Mouse (Mus musculus) thymus, adult 2 months (tissue): ENCODE measurements around the gene Kti12. TPM values are rescaled to one million over a fixed set of nuclear protein-coding genes. Genes with fewer than 3 reads are reported as not detected.
A peak's percentile ranks its signal among the peaks of the same experiment; 100 is the strongest.

Experiments used
- DNase-seq: peaks from one replicate; pipeline ENCODE4 v3.0.0; 2021
- H3K27ac ChIP-seq: fragments of 200-500 bp; 2 replicates; pipeline ENCODE4 v1.5.1; 2012; ENCODE audit warnings: low read length, control low read depth; ENCODE audit not compliant: control insufficient read depth, insufficient read depth
- H3K27me3 ChIP-seq: fragments of 200-500 bp; 2 replicates; pipeline ENCODE4 v1.6.1; 2012; ENCODE audit warnings: mild to moderate bottlenecking, low read length, moderate library complexity, mixed read lengths; ENCODE audit not compliant: control insufficient read depth, insufficient read depth
- H3K36me3 ChIP-seq: fragments of 200-500 bp; 2 replicates; pipeline ENCODE4 v1.6.1; 2012; ENCODE audit warnings: mild to moderate bottlenecking, low read length, moderate library complexity; ENCODE audit not compliant: control insufficient read depth, insufficient read depth
- H3K4me1 ChIP-seq: fragments of 200-500 bp; replicated peaks from 2 replicates; pipeline ENCODE4 v1.6.1; 2012; ENCODE audit warnings: low read length; ENCODE audit not compliant: control insufficient read depth, insufficient read depth
- H3K4me3 ChIP-seq: fragments of 200-500 bp; 2 replicates; pipeline ENCODE4 v1.5.1; 2012; ENCODE audit warnings: mild to moderate bottlenecking, low read length, control low read depth, moderate library complexity; ENCODE audit not compliant: control insufficient read depth, insufficient read depth
- CTCF ChIP-seq: fragments of 200-500 bp; IDR thresholded peaks from 2 replicates; pipeline ENCODE4 v1.5.1; 2012; ENCODE audit warnings: mild to moderate bottlenecking, control low read depth, low read length, moderate library complexity, borderline replicate concordance; ENCODE audit not compliant: control insufficient read depth, poor library complexity, insufficient read depth; ENCODE audit errors: extremely low read depth
- POLR2A ChIP-seq: fragments of 200-500 bp; IDR thresholded peaks from 2 replicates; pipeline ENCODE4 v1.6.1; 2012; ENCODE audit warnings: mild to moderate bottlenecking, low read length, control low read depth, moderate library complexity; ENCODE audit not compliant: control insufficient read depth, poor library complexity, insufficient read depth; ENCODE audit errors: extremely low read depth
- WGBS: fragments of 180-500 bp; shearing (Covaris S2); methylation state at CpG from one replicate; pipeline ENCODE4 v1.1.7; 2018; 5-methylcytosine and 5-hydroxymethylcytosine counted together
- polyA plus RNA-seq: library from polyadenylated mRNA; depleted of rRNA; stranded (reverse); fragments of >200 nt; gene quantifications from 2 replicates; pipeline ENCODE4 v1.2.3, GENCODE M21; 2012

Kti12 gene
- polyA plus RNA-seq, 1 experiment = 72.6 TPM

DNA sequence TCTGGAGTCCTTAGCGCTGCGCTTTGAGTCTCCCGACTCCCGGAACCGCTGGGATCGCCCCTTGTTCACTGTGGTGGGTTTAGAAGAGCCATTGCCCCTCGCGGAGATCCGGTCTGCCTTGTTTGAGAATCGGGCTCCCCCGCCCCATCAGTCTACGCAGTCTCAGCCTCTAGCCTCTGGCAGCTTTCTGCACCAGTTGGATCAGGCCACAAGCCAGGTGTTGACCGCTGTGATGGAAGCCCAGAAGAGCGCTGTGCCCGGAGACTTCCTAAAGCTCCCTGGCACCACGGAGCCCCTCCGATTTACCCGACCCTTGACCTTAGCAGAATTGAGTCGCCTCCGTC lies 892 bp downstream of the Kti12 start, which contains the start of gene A730015C16Rik:
TSS of gene A730015C16Rik (minus strand) at position 115 of the 344 bp plus-strand sequence.
- WGBS = 9% methylated on average over 20 of the region's 20 CpGs
- H3K27me3 ChIP-seq = no peaks in the 10 kb centered on the region
- no peaks in the 10 kb centered on the region for H3K36me3 ChIP-seq
- peaks cover 6% of the 10 kb centered on the region for H3K4me1 ChIP-seq
- DNase-seq = peak; percentile 25
- TF ChIP-seq POLR2A (no peak), CTCF (peak; percentile 1; the same call in 1 of the 2 replicates)
- no peak within 1 kb of the TSS; the same call in 1 of the 2 replicates for H3K27ac ChIP-seq
- peak within 1 kb of the TSS; percentile 99 for H3K4me3 ChIP-seq

GRCm38 (mm10) chr4:108866806-108867205 lies 19.2 kb downstream of the Kti12 start:
- H3K36me3 ChIP-seq = peaks cover 4% of the 10 kb centered on the region; the same call in 1 of the 2 replicates
- TF ChIP-seq CTCF (no peak), POLR2A (no peak)
- H3K27me3 ChIP-seq = no peaks in the 10 kb centered on the region
- 94% methylated on average over 7 of the region's 7 CpGs for WGBS
- no peaks in the 10 kb centered on the region for H3K4me1 ChIP-seq
- no peak overlapping the region for H3K27ac ChIP-seq
- DNase-seq = no peak
- no peak overlapping the region for H3K4me3 ChIP-seq

DNA sequence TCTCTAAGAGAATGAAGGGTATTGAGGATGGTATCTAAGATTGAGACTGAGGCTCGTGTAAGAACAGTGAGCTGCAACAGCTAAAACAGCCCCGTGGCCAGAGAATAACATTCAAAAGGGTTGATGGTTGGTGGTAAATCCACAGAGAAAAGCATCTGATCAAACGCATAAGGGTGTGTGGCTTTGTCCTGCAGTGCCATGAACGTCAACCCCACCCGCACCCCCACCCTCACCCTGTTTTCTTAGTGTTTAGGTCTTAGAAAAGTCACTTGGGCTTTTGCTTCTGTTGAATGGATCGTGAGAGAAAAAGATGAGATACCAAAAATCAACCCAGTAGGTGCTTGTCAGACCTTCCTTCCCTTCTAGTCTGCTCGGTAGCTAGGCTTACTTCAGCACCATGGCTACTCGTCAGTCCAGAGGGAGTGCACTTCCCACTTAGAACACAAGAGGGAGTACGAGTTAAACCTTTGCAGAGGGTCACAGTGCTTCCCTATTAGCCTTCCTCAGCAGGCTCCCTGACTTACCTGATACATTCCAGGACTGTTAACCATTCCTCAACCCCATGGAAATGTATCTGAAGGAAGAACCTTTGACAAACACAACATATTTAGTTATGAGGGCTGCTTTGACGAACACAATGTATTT lies 22.3 kb downstream of the Kti12 start:
- no peak overlapping the region for H3K4me3 ChIP-seq
- TF ChIP-seq CTCF (no peak), POLR2A (no peak)
- no peaks in the 10 kb centered on the region for H3K36me3 ChIP-seq
- no peaks in the 10 kb centered on the region for H3K4me1 ChIP-seq
- no peaks in the 10 kb centered on the region for H3K27me3 ChIP-seq
- peak; percentile 75 for DNase-seq
- WGBS = 45% methylated on average over 10 of the region's 10 CpGs
- H3K27ac ChIP-seq = no peak overlapping the region

DNA sequence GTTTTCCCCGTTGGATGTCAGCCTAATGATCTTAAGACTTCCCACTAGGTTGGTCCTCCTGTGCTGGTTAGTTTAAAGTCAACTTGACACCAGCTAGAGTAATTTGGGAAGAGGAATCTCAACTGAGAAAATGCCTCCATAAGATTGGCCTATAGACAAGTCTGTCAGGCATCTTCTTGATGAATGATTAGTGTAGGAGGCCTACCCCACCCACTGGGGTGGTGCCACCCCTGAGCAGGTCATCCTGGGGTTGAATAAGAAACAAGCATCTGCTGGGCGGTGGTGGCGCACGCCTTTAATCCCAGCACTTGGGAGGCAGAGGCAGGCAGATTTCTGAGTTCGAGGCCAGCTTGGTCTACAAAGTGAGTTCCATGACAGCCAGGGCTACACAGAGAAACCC lies 26.2 kb downstream of the Kti12 start:
- Histone ChIP-seq H3K4me1 (no peaks in the 10 kb centered on the region), H3K36me3 (no peaks in the 10 kb centered on the region), H3K4me3 (no peak overlapping the region), H3K27me3 (no peaks in the 10 kb centered on the region; the same call in 1 of the 2 replicates), H3K27ac (no peak overlapping the region)
- 96% methylated on average over 5 of the region's 5 CpGs for WGBS
- no peak for DNase-seq
- TF ChIP-seq POLR2A = no peak

DNA sequence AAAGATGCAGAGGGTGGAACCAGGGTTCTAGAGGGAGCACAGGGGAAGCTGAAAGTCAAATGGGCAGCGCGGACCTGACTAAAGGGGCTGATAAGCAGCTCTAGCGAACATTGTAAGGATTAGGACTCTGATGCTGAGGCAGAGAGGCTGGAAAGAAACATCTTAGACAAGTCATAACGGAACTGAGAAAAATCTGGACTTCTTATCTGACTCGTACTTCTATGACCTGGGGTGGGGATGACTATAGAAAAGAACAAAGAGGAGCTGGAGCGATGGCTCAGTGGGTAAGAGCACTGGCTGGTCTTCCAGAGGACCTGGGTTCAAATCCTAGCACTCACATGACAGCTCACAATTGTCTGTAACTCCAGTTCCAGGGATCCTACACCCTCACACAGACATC lies 30.3 kb downstream of the Kti12 start:
- 91% methylated on average over 6 of the region's 6 CpGs for WGBS
- H3K27me3 ChIP-seq = no peaks in the 10 kb centered on the region; the same call in 1 of the 2 replicates
- H3K4me1 ChIP-seq = peaks cover 9% of the 10 kb centered on the region

DNA sequence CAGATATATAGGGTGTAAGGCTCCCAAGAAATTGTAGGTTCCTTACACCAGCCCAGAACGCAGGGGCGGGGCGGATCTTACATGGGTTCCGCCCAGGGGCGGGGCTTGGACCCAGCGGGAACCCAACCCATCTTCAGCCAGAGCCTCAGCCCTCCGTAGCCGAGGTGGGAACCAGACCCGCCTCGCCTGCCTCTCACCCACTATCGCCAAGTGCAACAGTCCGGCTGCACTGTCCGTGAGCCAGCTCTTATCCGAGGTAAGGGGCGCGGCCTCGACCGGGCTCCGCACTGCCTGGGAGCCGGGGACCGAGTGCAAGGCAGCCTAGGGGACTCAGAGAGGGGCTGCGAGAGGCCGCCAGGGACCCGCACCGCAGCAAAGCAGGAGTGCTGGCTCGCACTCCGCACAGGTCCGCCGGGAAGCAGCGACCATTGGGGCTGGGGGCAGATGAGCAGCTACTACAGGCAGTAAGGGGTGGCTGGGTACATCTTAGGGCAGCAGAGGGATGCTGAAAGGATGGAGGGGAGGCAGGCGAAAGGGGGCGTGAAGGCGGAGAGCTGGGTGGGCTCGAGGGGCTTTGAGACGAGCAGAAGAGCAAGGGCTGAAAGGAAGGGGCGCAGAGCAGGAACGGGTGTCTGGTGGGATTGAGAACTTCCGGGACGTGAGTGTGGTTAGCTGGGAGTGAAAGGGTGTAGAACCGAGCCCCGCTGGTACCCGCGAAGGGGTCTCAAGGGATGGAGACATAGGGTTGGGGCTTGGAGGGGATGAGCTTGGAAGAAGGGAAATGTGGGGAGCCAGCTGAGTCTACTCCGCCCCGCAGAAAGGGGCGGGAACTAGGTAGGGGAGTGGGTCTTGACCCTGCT lies 31.6 kb downstream of the Kti12 start, which contains the start of gene Rab3b:
TSS of gene Rab3b (plus strand) at position 101 of the 860 bp plus-strand sequence.
- no peaks in the 10 kb centered on the region; the same call in 1 of the 2 replicates for H3K27me3 ChIP-seq
- peak; percentile 45 for DNase-seq
- peaks cover 9% of the 10 kb centered on the region for H3K4me1 ChIP-seq
- H3K36me3 ChIP-seq = no peaks in the 10 kb centered on the region
- H3K4me3 ChIP-seq = peak within 1 kb of the TSS; percentile 38
- H3K27ac ChIP-seq = no peak within 1 kb of the TSS
- TF ChIP-seq CTCF (no peak), POLR2A (no peak)
- WGBS = 4% methylated on average over 46 of the region's 46 CpGs

More for the DNA sequence above, 30.3 kb downstream of the Kti12 start:
- Histone ChIP-seq H3K36me3 (no peaks in the 10 kb centered on the region), H3K27ac (no peak overlapping the region), H3K4me3 (no peak overlapping the region)
- no peak for DNase-seq
- TF ChIP-seq CTCF (no peak), POLR2A (no peak)
